Mouse (Mus musculus) heart, embryonic 11.5 days (tissue): ENCODE measurements around the gene Trim28. TPM values are rescaled to one million over a fixed set of nuclear protein-coding genes. Genes with fewer than 3 reads are reported as not detected.

Experiments
- ATAC-seq: fragments of 200-750 bp; cut with Nextera tagmentation; replicated peaks from 2 replicates; pipeline ENCODE4 v1.8.0; 2017; ENCODE audit warnings: moderate library complexity; ENCODE audit not compliant: insufficient number of reproducible peaks, low FRiP score, low TSS enrichment
- H3K27ac ChIP-seq: fragments of 300-500 bp; sonication (generic); 2 replicates; pipeline ENCODE4 v1.5.1; 2014; ENCODE audit warnings: mild to moderate bottlenecking, low read depth, low read length
- H3K27me3 ChIP-seq: fragments of 300-500 bp; sonication (generic); 2 replicates; pipeline ENCODE4 v1.6.1; 2014; ENCODE audit warnings: mild to moderate bottlenecking, low read length, mixed read lengths; ENCODE audit not compliant: control insufficient read depth, insufficient read depth
- H3K36me3 ChIP-seq: fragments of 300-500 bp; sonication (generic); 2 replicates; pipeline ENCODE4 v1.6.1; 2014; ENCODE audit warnings: mild to moderate bottlenecking, low read length, moderate library complexity, mixed read lengths; ENCODE audit not compliant: control insufficient read depth, insufficient read depth
- H3K4me1 ChIP-seq: fragments of 300-500 bp; sonication (generic); 2 replicates; pipeline ENCODE4 v1.6.1; 2014; ENCODE audit warnings: low read length; ENCODE audit not compliant: control insufficient read depth, insufficient read depth
- H3K4me2 ChIP-seq: fragments of 300-500 bp; sonication (generic); 2 replicates; pipeline ENCODE4 v1.6.1; 2014; ENCODE audit warnings: mild to moderate bottlenecking, moderate library complexity
- H3K4me3 ChIP-seq: fragments of 300-500 bp; sonication (generic); 2 replicates; pipeline ENCODE4 v1.5.1; 2014; ENCODE audit warnings: low read depth, low read length
- H3K9ac ChIP-seq: fragments of 300-500 bp; sonication (generic); 2 replicates; pipeline ENCODE4 v1.6.1; 2014; ENCODE audit warnings: mild to moderate bottlenecking, low read depth, low read length, moderate library complexity
- H3K9me3 ChIP-seq: fragments of 300-500 bp; sonication (generic); replicated peaks from 2 replicates; pipeline ENCODE4 v1.6.1; 2016; ENCODE audit warnings: low read length; ENCODE audit not compliant: control insufficient read depth
- WGBS: fragments of 180-500 bp; shearing (Covaris S2); extraction: QIAGEN DNeasy Blood & Tissue Kit; methylation state at CpG from one replicate; pipeline ENCODE4 v1.1.7; 2014; ENCODE audit not compliant: insufficient replicate concordance; 5-methylcytosine and 5-hydroxymethylcytosine counted together
- polyA plus RNA-seq: library from polyadenylated mRNA; unstranded; fragments of >200 nt; fragmentation: Nextera tagmentation; extraction: Ambion mirVana; gene quantifications from 2 replicates; pipeline ENCODE4 v1.2.1, GENCODE M21; 2014

Trim28 gene
- polyA plus RNA-seq, 1 experiment from 2014 or later: 256 TPM

DNA sequence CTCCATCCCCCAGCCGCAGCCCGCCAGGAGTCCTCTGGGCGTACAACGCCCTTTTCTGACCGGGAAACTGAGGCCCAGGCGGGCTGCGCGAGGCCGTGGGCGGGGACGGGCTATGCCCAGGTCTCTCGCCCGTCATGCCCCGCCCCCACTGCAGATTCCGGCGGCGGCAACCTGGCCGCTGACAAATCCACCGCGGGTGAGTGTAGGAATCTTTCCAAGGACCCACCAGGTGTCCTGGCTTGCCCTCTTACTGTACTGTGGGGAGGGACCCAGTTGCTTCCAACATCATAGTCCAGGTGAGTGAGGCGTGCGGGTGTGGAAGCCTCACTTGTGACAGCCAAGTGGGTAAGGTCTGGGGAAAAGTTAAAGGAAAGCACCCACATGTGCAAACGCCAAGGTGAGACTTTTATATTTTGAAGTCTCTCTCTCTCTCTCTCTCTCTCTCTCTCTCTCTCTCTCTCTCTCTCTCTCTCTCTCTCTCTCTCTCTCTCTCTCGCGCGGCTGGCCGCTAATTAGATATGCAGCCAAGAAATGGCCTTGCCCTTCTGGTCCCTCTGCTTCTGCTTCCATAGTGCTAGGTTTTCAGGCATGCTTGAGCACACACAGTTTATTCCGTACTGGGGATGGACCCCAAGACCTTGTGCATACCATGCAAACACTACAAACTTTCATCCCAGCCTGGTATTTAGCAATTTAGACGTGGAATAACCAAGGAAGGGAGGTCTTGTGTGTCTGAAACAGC is 32.6 kb upstream of the Trim28 start:
- Histone ChIP-seq H3K4me2 (peak overlapping the region; percentile 97), H3K27ac (peak overlapping the region; percentile 90), H3K9me3 (no peaks in the 10 kb centered on the region), H3K9ac (peak overlapping the region; percentile 93), H3K4me3 (peak overlapping the region; percentile 91), H3K36me3 (peaks cover 17% of the 10 kb centered on the region), H3K4me1 (peaks cover 8% of the 10 kb centered on the region), H3K27me3 (no peaks in the 10 kb centered on the region)
- peak; percentile 78 for ATAC-seq
- WGBS: under 1% methylated on average over 29 of the region's 29 CpGs

GRCm38 (mm10) chr7:12970906-12971305 is 28.0 kb upstream of the Trim28 start:
- no peak overlapping the region for H3K4me2 ChIP-seq
- no peak overlapping the region for H3K27ac ChIP-seq
- no peak for ATAC-seq
- no peaks in the 10 kb centered on the region for H3K27me3 ChIP-seq
- no peak overlapping the region for H3K4me3 ChIP-seq
- H3K9ac ChIP-seq: no peak overlapping the region
- no peaks in the 10 kb centered on the region for H3K9me3 ChIP-seq
- H3K36me3 ChIP-seq: peaks cover 21% of the 10 kb centered on the region
- peaks cover 3% of the 10 kb centered on the region; the same call in 1 of the 2 replicates for H3K4me1 ChIP-seq
- 90% methylated on average over 25 of the region's 25 CpGs for WGBS

GRCm38 (mm10) chr7:12977682-12978389 is 21.1 kb upstream of the Trim28 start, which contains the start of gene Zfp446:
Zfp446 (plus strand) TSS chr7:12977848.
- Histone ChIP-seq H3K9me3 (no peaks in the 10 kb centered on the region), H3K4me3 (peak within 1 kb of the TSS; percentile 66), H3K27me3 (no peaks in the 10 kb centered on the region), H3K9ac (peak within 1 kb of the TSS; percentile 81), H3K27ac (peak within 1 kb of the TSS; percentile 93), H3K4me2 (peak within 1 kb of the TSS; percentile 81), H3K4me1 (peaks cover 8% of the 10 kb centered on the region), H3K36me3 (no peaks in the 10 kb centered on the region; the same call in 1 of the 2 replicates)
- ATAC-seq: peak; percentile 100
- under 1% methylated on average over 49 of the region's 49 CpGs for WGBS

DNA sequence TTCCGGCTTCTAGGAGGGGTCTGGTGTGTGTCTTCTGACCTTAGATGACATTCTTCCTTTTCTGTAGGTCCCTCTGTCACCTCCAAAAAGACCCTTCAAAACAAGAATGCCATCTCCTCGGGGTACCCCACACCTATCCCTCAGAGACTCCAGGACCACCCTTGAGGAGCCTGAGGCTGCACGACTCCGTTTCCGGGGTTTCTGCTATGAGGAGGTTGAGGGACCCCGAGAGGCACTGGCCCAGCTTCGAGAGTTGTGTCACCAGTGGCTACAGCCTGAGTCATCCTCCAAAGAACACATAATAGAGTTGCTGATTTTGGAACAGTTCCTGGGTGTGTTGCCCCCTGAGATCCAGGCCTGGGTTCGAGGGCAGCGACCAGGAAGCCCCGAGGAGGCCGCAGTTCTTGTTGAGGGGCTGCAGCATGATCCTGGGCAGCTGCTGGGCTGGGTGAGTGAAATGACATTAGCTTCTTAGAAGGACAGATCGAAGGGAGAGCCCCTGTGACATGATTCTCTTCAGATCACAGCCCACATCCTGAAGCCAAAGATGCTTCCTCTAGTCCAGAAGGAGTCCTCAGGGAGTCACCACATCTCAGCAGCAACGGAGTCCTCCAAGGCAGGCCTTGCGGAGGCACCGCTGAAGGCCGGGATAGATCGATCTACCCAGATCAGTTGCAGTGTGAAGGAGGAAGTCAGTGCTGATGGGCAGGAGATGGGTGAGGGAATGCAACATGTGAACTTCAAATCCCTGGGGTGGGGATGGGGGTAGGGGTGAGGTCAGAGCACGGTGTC is 19.8 kb upstream of the Trim28 start:
- peak overlapping the region; percentile 93 for H3K27ac ChIP-seq
- no peak for ATAC-seq

DNA sequence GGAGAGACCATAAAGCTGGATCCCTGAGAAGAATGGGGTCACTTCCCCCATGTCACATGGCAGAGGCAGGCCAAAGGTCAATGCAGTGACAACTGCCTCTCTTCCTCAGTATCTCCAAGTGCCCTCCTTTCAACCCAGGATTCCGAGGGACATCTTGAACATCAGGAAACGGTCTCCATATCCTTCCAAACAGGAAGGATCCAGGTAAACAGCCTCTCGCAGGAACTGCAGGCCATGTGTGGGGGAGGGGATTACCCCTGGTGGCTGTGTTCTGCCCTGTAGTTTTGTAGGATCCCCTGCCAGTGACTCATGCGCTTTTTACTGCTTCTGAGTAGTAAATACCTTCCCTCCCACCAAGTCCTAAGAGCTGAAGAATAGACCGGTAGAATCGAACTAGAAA is 19.1 kb upstream of the Trim28 start:
- no peak overlapping the region for H3K9ac ChIP-seq
- H3K9me3 ChIP-seq: no peaks in the 10 kb centered on the region
- no peak overlapping the region for H3K4me2 ChIP-seq
- H3K4me3 ChIP-seq: no peak overlapping the region
- no peak for ATAC-seq
- 61% methylated on average over 6 of the region's 6 CpGs for WGBS
- H3K4me1 ChIP-seq: peaks cover 8% of the 10 kb centered on the region
- no peak overlapping the region for H3K27ac ChIP-seq
- no peaks in the 10 kb centered on the region; the same call in 1 of the 2 replicates for H3K36me3 ChIP-seq
- no peaks in the 10 kb centered on the region for H3K27me3 ChIP-seq

More for the DNA sequence above, 19.8 kb upstream of the Trim28 start:
- WGBS: 77% methylated on average over 18 of the region's 18 CpGs
- Histone ChIP-seq H3K4me3 (no peak overlapping the region; the same call in 1 of the 2 replicates), H3K36me3 (no peaks in the 10 kb centered on the region; the same call in 1 of the 2 replicates), H3K9me3 (no peaks in the 10 kb centered on the region), H3K4me2 (peak overlapping the region; percentile 81), H3K9ac (no peak overlapping the region; the same call in 1 of the 2 replicates), H3K27me3 (no peaks in the 10 kb centered on the region), H3K4me1 (peaks cover 8% of the 10 kb centered on the region)

- no peaks in the 10 kb centered on the region for H3K9me3 ChIP-seq
- H3K4me1 ChIP-seq: peaks cover 8% of the 10 kb centered on the region
- WGBS: 87% methylated on average over 7 of the region's 7 CpGs
- no peaks in the 10 kb centered on the region; the same call in 1 of the 2 replicates for H3K36me3 ChIP-seq
- ATAC-seq: no peak
- no peak overlapping the region for H3K4me3 ChIP-seq
- H3K4me2 ChIP-seq: no peak overlapping the region
- no peaks in the 10 kb centered on the region for H3K27me3 ChIP-seq
- H3K27ac ChIP-seq: no peak overlapping the region
- H3K9ac ChIP-seq: no peak overlapping the region
These were observed 18.6 kb upstream of the Trim28 start for GRCm38 (mm10) chr7:12980291-12980690.

DNA sequence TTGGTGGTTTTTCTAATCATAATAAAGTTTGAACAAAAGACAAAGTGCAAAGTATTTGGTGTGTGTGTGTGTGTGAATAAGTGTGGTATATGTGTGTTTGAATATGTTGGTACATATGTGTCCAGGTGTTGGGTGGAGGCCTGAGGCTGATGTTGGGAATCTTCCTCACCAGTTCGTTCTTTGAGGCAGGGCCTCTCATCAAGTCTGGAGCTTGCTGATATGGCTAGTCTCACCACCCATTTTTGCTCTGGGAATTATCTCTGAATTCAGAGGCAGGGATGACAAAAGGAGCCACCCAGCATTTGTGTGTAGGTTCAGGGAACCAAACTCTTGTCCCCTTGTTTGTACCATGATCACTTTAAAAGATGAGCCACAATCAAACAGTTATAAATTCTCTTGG is 13.2 kb upstream of the Trim28 start:
- Histone ChIP-seq H3K4me1 (no peaks in the 10 kb centered on the region), H3K27ac (no peak overlapping the region), H3K36me3 (no peaks in the 10 kb centered on the region; the same call in 1 of the 2 replicates), H3K4me2 (no peak overlapping the region), H3K27me3 (no peaks in the 10 kb centered on the region), H3K4me3 (no peak overlapping the region), H3K9ac (no peak overlapping the region), H3K9me3 (no peaks in the 10 kb centered on the region)
- 56% methylated on average over 1 of the region's 1 CpGs for WGBS
- no peak; the same call in 1 of the 2 replicates for ATAC-seq

- Histone ChIP-seq H3K9me3 (no peaks in the 10 kb centered on the region), H3K27ac (no peak overlapping the region), H3K4me2 (no peak overlapping the region), H3K36me3 (no peaks in the 10 kb centered on the region; the same call in 1 of the 2 replicates), H3K9ac (no peak overlapping the region), H3K4me1 (no peaks in the 10 kb centered on the region), H3K4me3 (no peak overlapping the region), H3K27me3 (no peaks in the 10 kb centered on the region)
- 83% methylated on average over 8 of the region's 8 CpGs for WGBS
- ATAC-seq: no peak
These were observed 12.0 kb upstream of the Trim28 start for GRCm38 (mm10) chr7:12986906-12987305.
